Mouse (Mus musculus): ENCODE data around the gene Tufm. TPM values are rescaled to one million over a fixed set of nuclear protein-coding genes. Genes with fewer than 3 reads are reported as not detected.

The Tufm gene
- polyA plus RNA-seq, 1 experiment, result 118 TPM

GRCm38 (mm10) chr7:126456382-126457266 lies 30.5 kb upstream of the Tufm start:
- TF ChIP-seq CTCF (IDR thresholded peaks at IDR 0.05; ENCODE audit: borderline replicate concordance, extremely low read depth, insufficient read depth, insufficient read length), result no peak
- no peak for DNase-seq (ENCODE audit: low read depth)

GRCm38 (mm10) chr7:126458225-126458624 lies 28.9 kb upstream of the Tufm start:
- DNase-seq (ENCODE audit: low read depth), result no peak
- TF ChIP-seq CTCF (IDR thresholded peaks at IDR 0.05; ENCODE audit: borderline replicate concordance, extremely low read depth, insufficient read depth, insufficient read length), result no peak
- TF ChIP-seq POLR2A (IDR thresholded peaks at IDR 0.05; ENCODE audit: borderline replicate concordance, extremely low read depth, insufficient read depth, insufficient read length, poor library complexity, severe bottlenecking), result no peak

GRCm38 (mm10) chr7:126458844-126459618 lies 28.1 kb upstream of the Tufm start:
- DNase-seq (ENCODE audit: low read depth), result no peak
- TF ChIP-seq CTCF (IDR thresholded peaks at IDR 0.05; ENCODE audit: borderline replicate concordance, extremely low read depth, insufficient read depth, insufficient read length), result no peak

GRCm38 (mm10) chr7:126460623-126461399 lies 26.4 kb upstream of the Tufm start:
- TF ChIP-seq POLR2A (IDR thresholded peaks at IDR 0.05; ENCODE audit: borderline replicate concordance, extremely low read depth, insufficient read depth, insufficient read length, poor library complexity, severe bottlenecking) (no peak), CTCF (IDR thresholded peaks at IDR 0.05; ENCODE audit: borderline replicate concordance, extremely low read depth, insufficient read depth, insufficient read length) (no peak)
- DNase-seq (ENCODE audit: low read depth), result no peak

DNA sequence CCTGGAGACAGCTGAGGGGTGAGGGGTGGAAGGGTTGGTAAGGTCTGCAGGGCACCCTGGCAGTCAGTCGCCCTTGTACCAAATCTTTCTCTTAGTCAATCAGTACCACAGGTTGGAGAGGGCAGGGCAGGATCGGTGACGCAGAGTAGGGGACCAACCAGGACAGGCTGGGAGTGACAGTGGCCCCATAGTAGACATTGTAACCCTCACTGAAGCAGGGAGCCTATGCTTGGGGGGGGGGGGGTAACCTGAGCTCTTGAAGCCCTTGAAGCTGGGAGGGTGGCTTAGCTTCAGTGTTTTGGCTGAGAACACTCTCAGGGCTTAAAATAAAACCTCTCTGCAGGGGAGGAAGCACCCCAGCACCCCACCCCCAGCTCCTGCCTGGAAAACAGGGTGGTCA lies 25.5 kb upstream of the Tufm start:
- TF ChIP-seq POLR2A (IDR thresholded peaks at IDR 0.05; ENCODE audit: borderline replicate concordance, extremely low read depth, insufficient read depth, insufficient read length, poor library complexity, severe bottlenecking), result no peak
- no peak for TF ChIP-seq CTCF (IDR thresholded peaks at IDR 0.05; ENCODE audit: borderline replicate concordance, extremely low read depth, insufficient read depth, insufficient read length)
- DNase-seq (ENCODE audit: low read depth), result no peak

GRCm38 (mm10) chr7:126463004-126463403 lies 24.2 kb upstream of the Tufm start, which contains the start of gene Atp2a1:
Gene Atp2a1 (minus strand): TSS chr7:126463108.
- no peak for TF ChIP-seq POLR2A (IDR thresholded peaks at IDR 0.05; ENCODE audit: borderline replicate concordance, extremely low read depth, insufficient read depth, insufficient read length, poor library complexity, severe bottlenecking)
- TF ChIP-seq CTCF (IDR thresholded peaks at IDR 0.05; ENCODE audit: borderline replicate concordance, extremely low read depth, insufficient read depth, insufficient read length), result no peak
- no peak for DNase-seq (ENCODE audit: low read depth)

GRCm38 (mm10) chr7:126463547-126463946 lies 23.6 kb upstream of the Tufm start:
- no peak for DNase-seq (ENCODE audit: low read depth)
- TF ChIP-seq POLR2A (IDR thresholded peaks at IDR 0.05; ENCODE audit: borderline replicate concordance, extremely low read depth, insufficient read depth, insufficient read length, poor library complexity, severe bottlenecking), result no peak
- TF ChIP-seq CTCF (IDR thresholded peaks at IDR 0.05; ENCODE audit: borderline replicate concordance, extremely low read depth, insufficient read depth, insufficient read length), result no peak

GRCm38 (mm10) chr7:126464121-126464520 lies 23.0 kb upstream of the Tufm start:
- no peak for DNase-seq (ENCODE audit: low read depth)
- no peak for TF ChIP-seq CTCF (IDR thresholded peaks at IDR 0.05; ENCODE audit: borderline replicate concordance, extremely low read depth, insufficient read depth, insufficient read length)
- no peak for TF ChIP-seq POLR2A (IDR thresholded peaks at IDR 0.05; ENCODE audit: borderline replicate concordance, extremely low read depth, insufficient read depth, insufficient read length, poor library complexity, severe bottlenecking)

DNA sequence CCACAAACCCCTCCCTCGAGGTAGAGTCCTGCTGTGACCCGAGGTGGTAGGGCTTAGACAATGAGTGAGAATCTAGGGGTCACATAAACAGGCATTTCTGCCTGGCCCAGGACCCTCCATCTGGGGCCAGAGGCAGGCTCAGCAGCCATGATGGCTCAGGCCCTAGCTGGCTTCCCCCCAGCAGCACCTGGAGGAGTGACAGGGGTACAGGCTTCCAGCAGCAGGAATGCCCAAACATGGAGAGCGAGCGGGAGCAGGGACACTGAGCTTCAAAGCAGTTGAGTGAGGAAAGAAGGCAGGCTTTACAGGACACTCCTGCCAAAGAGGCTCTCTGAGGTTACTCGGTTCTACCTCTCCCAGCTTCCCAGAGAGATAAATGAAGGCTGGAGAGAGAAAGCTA lies 22.3 kb upstream of the Tufm start:
- no peak for DNase-seq (ENCODE audit: low read depth)
- TF ChIP-seq CTCF (IDR thresholded peaks at IDR 0.05; ENCODE audit: borderline replicate concordance, extremely low read depth, insufficient read depth, insufficient read length), result no peak
- no peak for TF ChIP-seq POLR2A (IDR thresholded peaks at IDR 0.05; ENCODE audit: borderline replicate concordance, extremely low read depth, insufficient read depth, insufficient read length, poor library complexity, severe bottlenecking)

GRCm38 (mm10) chr7:126465246-126466030 lies 21.7 kb upstream of the Tufm start:
- DNase-seq (ENCODE audit: low read depth), result no peak
- TF ChIP-seq POLR2A (IDR thresholded peaks at IDR 0.05; ENCODE audit: borderline replicate concordance, extremely low read depth, insufficient read depth, insufficient read length, poor library complexity, severe bottlenecking) (no peak), CTCF (IDR thresholded peaks at IDR 0.05; ENCODE audit: borderline replicate concordance, extremely low read depth, insufficient read depth, insufficient read length) (no peak)

Measured in brain, embryonic 14.5 days (tissue).